Mouse (Mus musculus): Measurements from ENCODE around the gene E430018J23Rik. TPM values are rescaled to one million over a fixed set of nuclear protein-coding genes. Genes with fewer than 3 reads are reported as not detected.

The E430018J23Rik gene
- polyA plus RNA-seq (2012; rRNA removed): 7.6 TPM in 2 replicates

DNA sequence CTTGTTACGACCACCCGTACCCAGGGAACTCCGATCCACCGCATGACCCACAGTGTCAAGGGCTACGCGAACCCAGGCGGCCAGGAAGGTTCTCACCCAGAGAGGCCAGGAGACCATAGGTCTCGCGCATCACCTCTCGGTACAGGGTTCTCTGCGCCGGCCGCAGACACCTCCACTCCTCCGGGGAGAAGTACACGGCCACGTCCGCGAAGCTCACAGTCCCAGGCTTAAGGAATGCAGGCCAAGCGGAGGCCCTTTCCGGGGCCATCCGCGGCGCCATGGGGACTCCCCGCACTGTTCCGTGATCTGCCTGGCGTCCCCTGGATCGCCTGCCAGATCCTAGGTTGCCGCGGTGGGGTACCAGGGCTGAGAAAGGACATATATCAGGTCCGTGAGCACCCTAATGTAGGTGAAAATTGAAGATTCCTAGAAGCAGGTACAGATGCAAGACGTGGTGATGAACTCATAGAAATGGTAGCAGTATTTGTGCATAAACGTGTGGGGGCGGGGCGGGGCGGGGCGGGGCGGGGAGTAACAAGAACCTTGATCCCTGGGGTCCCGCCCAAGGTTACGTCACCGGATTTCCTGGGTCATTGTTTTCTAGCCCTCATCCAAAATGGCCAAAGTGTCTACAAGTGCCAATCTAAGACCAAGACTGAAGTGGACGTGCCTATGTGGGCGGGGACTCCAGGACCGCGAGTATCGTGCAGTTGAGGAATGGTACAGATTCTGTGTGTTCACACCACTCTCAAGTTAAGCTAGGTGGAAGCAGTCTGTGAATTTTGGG, at the start of gene E430018J23Rik:
E430018J23Rik (minus strand) TSS at position 473 of the 787 bp plus-strand sequence.
- TF ChIP-seq CTCF (IDR thresholded peaks at IDR 0.05; ENCODE audit: insufficient read depth, low read length): no peak
- peak; percentile 86; the same call in 1 of the 2 replicates for TF ChIP-seq POLR2A (IDR thresholded peaks at IDR 0.05; ENCODE audit: borderline replicate concordance, extremely low read depth, low read depth, low read length)
- peaks cover 9% of the 10 kb centered on the region; the same call in 1 of the 2 replicates for H3K4me1 ChIP-seq (ENCODE audit: control insufficient read depth, insufficient read depth, low read length)
- peak; percentile 95 for DNase-seq
- WGBS: under 1% methylated on average over 45 of the region's 45 CpGs
- H3K4me3 ChIP-seq (replicated peaks; ENCODE audit: extremely low read depth, low read depth, low read length): peak within 1 kb of the TSS; percentile 97

- Histone ChIP-seq H3K4me1 (ENCODE audit: control insufficient read depth, insufficient read depth, low read length) (no peaks in the 10 kb centered on the region), H3K4me3 (replicated peaks; ENCODE audit: extremely low read depth, low read depth, low read length) (no peak overlapping the region)
- WGBS: 90% methylated on average over 3 of the region's 3 CpGs
- TF ChIP-seq POLR2A (IDR thresholded peaks at IDR 0.05; ENCODE audit: borderline replicate concordance, extremely low read depth, low read depth, low read length): no peak
- TF ChIP-seq CTCF (IDR thresholded peaks at IDR 0.05; ENCODE audit: insufficient read depth, low read length): peak; percentile 38; the same call in 1 of the 2 replicates
- no peak for DNase-seq
Observed at GRCm38 (mm10) chr7:127437724-127438123, 44.3 kb upstream of the E430018J23Rik start.

DNA sequence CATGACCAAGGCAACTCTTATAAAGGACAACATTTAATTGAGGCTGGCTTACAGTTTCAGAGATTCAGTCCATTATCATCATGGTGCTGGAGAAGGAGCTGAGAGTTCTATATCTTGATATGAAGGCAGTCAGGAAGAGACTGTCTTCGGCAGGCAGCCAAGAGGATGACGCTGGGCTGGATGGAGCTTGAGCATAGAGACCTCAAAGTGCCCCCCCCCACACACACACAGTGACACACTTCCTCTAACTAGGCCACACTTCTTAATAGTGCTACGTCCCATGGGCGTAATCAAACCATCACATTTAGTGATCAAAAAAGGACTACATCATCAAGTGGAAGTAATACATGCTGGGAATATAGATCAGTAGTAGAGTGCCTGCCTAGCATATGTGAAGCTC, 41.8 kb upstream of the E430018J23Rik start:
- WGBS: 86% methylated on average over 4 of the region's 4 CpGs

DNA sequence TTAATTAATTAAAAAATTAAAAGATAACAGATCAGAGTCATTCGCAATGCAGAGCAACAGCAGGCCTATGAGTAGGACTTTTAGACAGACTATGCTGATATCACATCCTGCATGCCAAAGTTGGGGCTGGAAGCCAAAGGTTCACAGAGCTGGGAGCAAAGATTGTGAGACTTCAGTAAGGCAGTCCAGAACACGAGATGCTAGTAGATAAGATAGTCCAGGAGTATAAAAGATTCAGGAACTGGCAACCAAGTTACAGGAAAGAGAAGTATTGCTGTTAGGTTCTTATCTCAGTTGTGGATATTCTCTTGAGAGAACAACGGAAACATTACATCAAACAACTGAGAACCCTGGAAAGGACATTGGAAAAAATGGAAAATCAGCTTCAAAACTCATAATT, 32.9 kb upstream of the E430018J23Rik start:
- DNase-seq: no peak
- WGBS: 36% methylated on average over 3 of the region's 3 CpGs
- TF ChIP-seq CTCF (IDR thresholded peaks at IDR 0.05; ENCODE audit: insufficient read depth, low read length) (no peak), POLR2A (IDR thresholded peaks at IDR 0.05; ENCODE audit: borderline replicate concordance, extremely low read depth, low read depth, low read length) (no peak)

More for the DNA sequence above, 41.8 kb upstream of the E430018J23Rik start:
- TF ChIP-seq POLR2A (IDR thresholded peaks at IDR 0.05; ENCODE audit: borderline replicate concordance, extremely low read depth, low read depth, low read length) (no peak), CTCF (IDR thresholded peaks at IDR 0.05; ENCODE audit: insufficient read depth, low read length) (no peak)
- no peak overlapping the region for H3K4me3 ChIP-seq (replicated peaks; ENCODE audit: extremely low read depth, low read depth, low read length)
- no peaks in the 10 kb centered on the region for H3K4me1 ChIP-seq (ENCODE audit: control insufficient read depth, insufficient read depth, low read length)
- no peak for DNase-seq

GRCm38 (mm10) chr7:127425911-127426310, 32.5 kb upstream of the E430018J23Rik start:
- TF ChIP-seq POLR2A (IDR thresholded peaks at IDR 0.05; ENCODE audit: borderline replicate concordance, extremely low read depth, low read depth, low read length) (no peak), CTCF (IDR thresholded peaks at IDR 0.05; ENCODE audit: insufficient read depth, low read length) (no peak)
- 65% methylated on average over 2 of the region's 2 CpGs for WGBS

More for the DNA sequence above, 32.9 kb upstream of the E430018J23Rik start:
- H3K4me3 ChIP-seq (replicated peaks; ENCODE audit: extremely low read depth, low read depth, low read length): no peak overlapping the region
- peaks cover 3% of the 10 kb centered on the region for H3K4me1 ChIP-seq (ENCODE audit: control insufficient read depth, insufficient read depth, low read length)

GRCm38 (mm10) chr7:127425291-127425690, 31.9 kb upstream of the E430018J23Rik start:
- DNase-seq: no peak
- Histone ChIP-seq H3K4me1 (ENCODE audit: control insufficient read depth, insufficient read depth, low read length) (peaks cover 3% of the 10 kb centered on the region), H3K4me3 (replicated peaks; ENCODE audit: extremely low read depth, low read depth, low read length) (no peak overlapping the region)
- TF ChIP-seq CTCF (IDR thresholded peaks at IDR 0.05; ENCODE audit: insufficient read depth, low read length): no peak
- TF ChIP-seq POLR2A (IDR thresholded peaks at IDR 0.05; ENCODE audit: borderline replicate concordance, extremely low read depth, low read depth, low read length): no peak
- WGBS: 86% methylated on average over 3 of the region's 3 CpGs

More at GRCm38 (mm10) chr7:127425911-127426310, 32.5 kb upstream of the E430018J23Rik start:
- Histone ChIP-seq H3K4me3 (replicated peaks; ENCODE audit: extremely low read depth, low read depth, low read length) (no peak overlapping the region), H3K4me1 (ENCODE audit: control insufficient read depth, insufficient read depth, low read length) (peaks cover 3% of the 10 kb centered on the region)
- DNase-seq: no peak

DNA sequence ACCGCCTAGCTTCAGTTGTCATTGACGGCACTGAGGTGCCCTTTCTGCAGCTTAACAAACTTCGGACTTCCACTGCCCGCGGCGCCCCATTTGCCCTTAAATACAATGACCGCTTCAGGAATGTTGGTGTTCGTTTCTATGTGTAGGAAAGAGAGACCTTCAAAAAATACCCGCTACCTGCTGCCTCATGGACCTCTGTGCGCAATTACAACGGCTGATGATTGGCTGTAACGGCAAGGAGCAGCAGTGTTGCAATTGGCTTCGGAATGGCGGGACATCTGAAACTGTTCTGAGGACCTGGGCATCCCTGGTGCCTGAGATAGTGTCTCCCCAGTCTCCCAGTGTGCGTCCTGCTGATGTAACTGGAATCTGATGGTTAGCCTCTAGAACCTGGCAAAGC, 28.8 kb upstream of the E430018J23Rik start:
- 1% methylated on average over 15 of the region's 15 CpGs for WGBS
- Histone ChIP-seq H3K4me1 (ENCODE audit: control insufficient read depth, insufficient read depth, low read length) (peaks cover 3% of the 10 kb centered on the region), H3K4me3 (replicated peaks; ENCODE audit: extremely low read depth, low read depth, low read length) (peak overlapping the region; percentile 78)
- TF ChIP-seq POLR2A (IDR thresholded peaks at IDR 0.05; ENCODE audit: borderline replicate concordance, extremely low read depth, low read depth, low read length) (no peak), CTCF (IDR thresholded peaks at IDR 0.05; ENCODE audit: insufficient read depth, low read length) (no peak)
- no peak for DNase-seq

- Histone ChIP-seq H3K4me3 (replicated peaks; ENCODE audit: extremely low read depth, low read depth, low read length) (peak within 1 kb of the TSS; percentile 78), H3K4me1 (ENCODE audit: control insufficient read depth, insufficient read depth, low read length) (peaks cover 3% of the 10 kb centered on the region)
- TF ChIP-seq POLR2A (IDR thresholded peaks at IDR 0.05; ENCODE audit: borderline replicate concordance, extremely low read depth, low read depth, low read length) (peak; percentile 84; the same call in 1 of the 2 replicates), CTCF (IDR thresholded peaks at IDR 0.05; ENCODE audit: insufficient read depth, low read length) (no peak)
- 1% methylated on average over 48 of the region's 48 CpGs for WGBS
- peak; percentile 98 for DNase-seq
Observed at GRCm38 (mm10) chr7:127421388-127422191, 28.2 kb upstream of the E430018J23Rik start, which contains the start of gene Zfp688. TSS of gene Zfp688 (minus strand) at chr7:127422068.

GRCm38 (mm10) chr7:127411418-127411817, 18.0 kb upstream of the E430018J23Rik start:
- Histone ChIP-seq H3K4me3 (replicated peaks; ENCODE audit: extremely low read depth, low read depth, low read length) (no peak overlapping the region), H3K4me1 (ENCODE audit: control insufficient read depth, insufficient read depth, low read length) (0 out of 2 replicates have a peak, but pooled peaks cover 2% of the 10 kb centered on the region)
- no peak for DNase-seq
- TF ChIP-seq CTCF (IDR thresholded peaks at IDR 0.05; ENCODE audit: insufficient read depth, low read length): no peak
- TF ChIP-seq POLR2A (IDR thresholded peaks at IDR 0.05; ENCODE audit: borderline replicate concordance, extremely low read depth, low read depth, low read length): no peak
- WGBS: 72% methylated on average over 2 of the region's 2 CpGs
